Mouse (Mus musculus): ENCODE measurements around the gene Gm6217. TPM values are rescaled to one million over a fixed set of nuclear protein-coding genes. Genes with fewer than 3 reads are reported as not detected.

Gm6217 gene
- polyA plus RNA-seq (2014; fragmentation: Illumina TruSeq; extraction: RNeasy Lipid Tissue Mini Kit (QIAGEN cat#74804); ENCODE audit: low read depth, low replicate concordance), result not detected

DNA sequence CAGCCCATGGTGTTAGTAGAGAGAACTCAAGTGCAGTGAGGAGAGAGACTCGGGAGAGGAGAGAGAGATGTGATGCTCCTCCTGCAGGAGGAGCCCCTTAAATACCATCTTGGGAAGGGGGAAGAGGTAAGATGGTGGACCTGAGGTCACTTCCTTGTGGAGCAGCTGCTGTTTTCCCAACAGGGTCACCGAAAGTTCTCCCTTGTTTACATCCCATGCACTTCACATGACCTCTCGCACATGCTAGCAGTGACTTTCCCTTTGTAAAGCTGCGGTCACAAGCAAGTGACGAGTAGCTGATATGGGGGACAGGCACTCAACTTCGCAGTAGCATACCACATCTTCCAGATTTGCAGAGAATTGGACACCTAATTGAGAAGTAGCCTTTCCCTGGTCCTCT is at the start of gene Gm6217:
Gene Gm6217 (minus strand): TSS at position 74 of the 400 bp plus-strand sequence.

DNA sequence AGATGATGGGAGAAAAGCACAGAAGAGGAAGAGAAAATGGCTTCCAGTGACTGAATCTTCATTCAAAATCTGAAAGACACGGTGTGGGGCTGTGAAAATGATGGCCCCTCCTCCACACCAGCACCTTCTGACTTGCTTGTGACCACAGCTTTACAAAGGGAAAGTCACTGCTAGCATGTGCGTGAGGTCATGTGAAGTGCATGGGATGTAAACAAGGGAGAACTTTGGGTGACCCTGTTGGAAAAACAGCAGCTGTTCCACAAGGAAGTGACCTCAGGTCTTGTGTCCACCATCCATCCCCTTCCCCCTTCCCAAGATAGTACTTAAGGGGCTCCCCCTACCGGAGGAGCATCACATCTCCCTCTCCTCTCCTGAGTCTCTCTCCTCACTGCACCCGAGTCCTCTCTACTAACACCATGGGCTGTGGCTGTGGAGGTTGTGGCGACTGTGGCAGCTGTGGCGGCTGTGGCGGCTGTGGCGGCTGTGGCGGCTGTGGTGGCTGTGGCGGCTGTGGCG is 28.7 kb upstream of the Gm6217 start, which contains the start of gene Gm47955:
Gene Gm47955 (plus strand): TSS at position 417 of the 516 bp plus-strand sequence.

DNA sequence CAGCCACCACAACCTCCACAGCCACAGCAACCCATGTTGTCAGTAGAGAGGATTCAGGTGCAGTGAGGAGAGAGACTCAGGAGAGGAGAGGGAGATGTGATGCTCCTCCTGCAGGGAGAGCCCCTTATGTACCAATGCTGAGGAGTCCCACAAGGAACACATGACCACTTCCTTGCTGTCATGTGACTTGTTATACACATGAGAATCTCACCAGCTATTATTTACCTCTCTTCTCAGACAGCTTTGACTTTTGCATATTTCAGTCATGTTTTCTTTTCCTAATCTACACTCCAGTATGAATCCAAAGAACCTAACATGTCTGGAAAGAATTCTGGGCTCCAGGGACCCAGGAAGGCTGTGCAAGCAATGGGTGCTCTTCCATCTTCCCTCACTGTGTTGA is 24.7 kb upstream of the Gm6217 start, which contains the start of gene Gm7544:
Gene Gm7544 (minus strand): TSS at position 101 of the 400 bp plus-strand sequence.

DNA sequence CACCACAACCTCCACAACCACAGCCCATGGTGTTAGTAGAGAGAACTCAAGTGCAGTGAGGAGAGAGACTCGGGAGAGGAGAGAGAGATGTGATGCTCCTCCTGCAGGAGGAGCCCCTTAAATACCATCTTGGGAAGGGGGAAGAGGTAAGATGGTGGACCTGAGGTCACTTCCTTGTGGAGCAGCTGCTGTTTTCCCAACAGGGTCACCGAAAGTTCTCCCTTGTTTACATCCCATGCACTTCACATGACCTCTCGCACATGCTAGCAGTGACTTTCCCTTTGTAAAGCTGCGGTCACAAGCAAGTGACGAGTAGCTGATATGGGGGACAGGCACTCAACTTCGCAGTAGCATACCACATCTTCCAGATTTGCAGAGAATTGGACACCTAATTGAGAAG is 12.1 kb upstream of the Gm6217 start, which contains the start of gene A030003K21Rik:
Gene A030003K21Rik (minus strand): TSS at position 94 of the 400 bp plus-strand sequence.

DNA sequence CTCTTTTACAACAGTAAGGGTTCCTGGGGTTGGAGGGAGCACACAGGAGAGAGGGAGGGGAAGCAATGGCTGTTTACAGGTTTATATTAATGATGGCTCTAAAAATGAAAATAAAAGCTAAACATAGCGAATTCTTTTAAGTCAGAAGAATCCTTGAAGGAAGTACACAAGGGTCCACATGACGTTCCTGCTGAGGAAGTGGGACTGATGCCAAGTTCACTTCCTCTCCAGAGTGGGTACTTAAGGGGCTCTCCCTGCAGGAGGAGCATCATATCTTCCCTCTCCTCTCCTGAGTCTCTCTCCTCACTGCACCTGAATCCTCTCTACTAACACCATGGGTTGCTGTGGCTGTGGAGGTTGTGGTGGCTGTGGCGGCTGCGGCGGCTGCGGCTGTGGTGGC is 6.5 kb downstream of the Gm6217 start, which contains the start of gene A030014E15Rik:
Gene A030014E15Rik (plus strand): TSS at position 268 of the 400 bp plus-strand sequence.

DNA sequence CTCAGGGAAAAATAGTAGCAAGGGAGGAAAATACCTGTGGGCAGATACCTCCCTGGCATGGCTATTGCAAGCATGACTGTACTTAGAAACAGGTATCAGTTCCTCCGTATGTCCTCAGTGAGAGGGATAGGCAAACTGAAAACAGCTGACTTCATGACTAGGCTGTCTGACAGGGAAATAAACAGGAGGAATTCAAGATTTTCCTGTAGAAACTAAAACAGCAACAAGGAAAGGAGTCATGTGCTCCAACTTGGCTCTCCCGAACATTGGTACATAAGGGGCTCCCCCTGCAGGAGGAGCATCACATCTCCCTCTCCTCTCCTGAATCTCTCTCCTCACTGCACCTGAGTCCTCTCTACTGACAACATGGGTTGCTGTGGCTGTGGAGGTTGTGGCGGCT is 18.2 kb downstream of the Gm6217 start, which contains the start of gene A030005L19Rik:
Gene A030005L19Rik (plus strand): TSS at position 301 of the 400 bp plus-strand sequence.

Other genes with a start within 250 kb of the Gm6217 start
- gene Mff, start 206.5 kb downstream of the Gm6217 start, polyA plus RNA-seq (2014; fragmentation: Illumina TruSeq; extraction: RNeasy Lipid Tissue Mini Kit (QIAGEN cat#74804); ENCODE audit: low read depth, low replicate concordance), result 302 TPM
- not detected for gene Tm4sf20, start 162.9 kb downstream of the Gm6217 start, polyA plus RNA-seq (2014; fragmentation: Illumina TruSeq; extraction: RNeasy Lipid Tissue Mini Kit (QIAGEN cat#74804); ENCODE audit: low read depth, low replicate concordance)
- gene Gm47791, start 160.2 kb downstream of the Gm6217 start, polyA plus RNA-seq (2014; fragmentation: Illumina TruSeq; extraction: RNeasy Lipid Tissue Mini Kit (QIAGEN cat#74804); ENCODE audit: low read depth, low replicate concordance), result not detected
- 110 TPM for gene Agfg1, start 91.9 kb downstream of the Gm6217 start, polyA plus RNA-seq (2014; fragmentation: Illumina TruSeq; extraction: RNeasy Lipid Tissue Mini Kit (QIAGEN cat#74804); ENCODE audit: low read depth, low replicate concordance)
- gene A030005L19Rik, start 18.1 kb downstream of the Gm6217 start, polyA plus RNA-seq (2014; fragmentation: Illumina TruSeq; extraction: RNeasy Lipid Tissue Mini Kit (QIAGEN cat#74804); ENCODE audit: low read depth, low replicate concordance), result not detected
- gene A030014E15Rik, start 6.5 kb downstream of the Gm6217 start, polyA plus RNA-seq (2014; fragmentation: Illumina TruSeq; extraction: RNeasy Lipid Tissue Mini Kit (QIAGEN cat#74804); ENCODE audit: low read depth, low replicate concordance), result not detected
- gene A030003K21Rik, start 12.0 kb upstream of the Gm6217 start, polyA plus RNA-seq (2014; fragmentation: Illumina TruSeq; extraction: RNeasy Lipid Tissue Mini Kit (QIAGEN cat#74804); ENCODE audit: low read depth, low replicate concordance), result not detected
- not detected for gene Gm7544, start 24.6 kb upstream of the Gm6217 start, polyA plus RNA-seq (2014; fragmentation: Illumina TruSeq; extraction: RNeasy Lipid Tissue Mini Kit (QIAGEN cat#74804); ENCODE audit: low read depth, low replicate concordance)
- not detected for gene Gm47955, start 28.9 kb upstream of the Gm6217 start, polyA plus RNA-seq (2014; fragmentation: Illumina TruSeq; extraction: RNeasy Lipid Tissue Mini Kit (QIAGEN cat#74804); ENCODE audit: low read depth, low replicate concordance)
- not detected for gene Gm47959, start 69.1 kb upstream of the Gm6217 start, polyA plus RNA-seq (2014; fragmentation: Illumina TruSeq; extraction: RNeasy Lipid Tissue Mini Kit (QIAGEN cat#74804); ENCODE audit: low read depth, low replicate concordance)
- 1.0 TPM for gene Slc19a3, start 107.0 kb upstream of the Gm6217 start, polyA plus RNA-seq (2014; fragmentation: Illumina TruSeq; extraction: RNeasy Lipid Tissue Mini Kit (QIAGEN cat#74804); ENCODE audit: low read depth, low replicate concordance)
- gene Krtap28-10, start 111.1 kb upstream of the Gm6217 start, polyA plus RNA-seq (2014; fragmentation: Illumina TruSeq; extraction: RNeasy Lipid Tissue Mini Kit (QIAGEN cat#74804); ENCODE audit: low read depth, low replicate concordance), result not detected
- gene Gm47969, start 113.5 kb upstream of the Gm6217 start, polyA plus RNA-seq (2014; fragmentation: Illumina TruSeq; extraction: RNeasy Lipid Tissue Mini Kit (QIAGEN cat#74804); ENCODE audit: low read depth, low replicate concordance), result not detected
- gene A030005K14Rik, start 128.0 kb upstream of the Gm6217 start, polyA plus RNA-seq (2014; fragmentation: Illumina TruSeq; extraction: RNeasy Lipid Tissue Mini Kit (QIAGEN cat#74804); ENCODE audit: low read depth, low replicate concordance), result not detected
- gene Krtap28-13, start 129.5 kb upstream of the Gm6217 start, polyA plus RNA-seq (2014; fragmentation: Illumina TruSeq; extraction: RNeasy Lipid Tissue Mini Kit (QIAGEN cat#74804); ENCODE audit: low read depth, low replicate concordance), result not detected
- gene Ccl20, start 185.4 kb upstream of the Gm6217 start, polyA plus RNA-seq (2014; fragmentation: Illumina TruSeq; extraction: RNeasy Lipid Tissue Mini Kit (QIAGEN cat#74804); ENCODE audit: low read depth, low replicate concordance), result not detected
- not detected for gene Daw1, start 228.4 kb upstream of the Gm6217 start, polyA plus RNA-seq (2014; fragmentation: Illumina TruSeq; extraction: RNeasy Lipid Tissue Mini Kit (QIAGEN cat#74804); ENCODE audit: low read depth, low replicate concordance)

Data from adrenal gland, adult 10 weeks (tissue).